Mouse (Mus musculus): ENCODE data around the gene Sh2d1b1. TPM values are rescaled to one million over a fixed set of nuclear protein-coding genes. Genes with fewer than 3 reads are reported as not detected.

Sh2d1b1 gene
- polyA plus RNA-seq, 1 experiment from 2014 or later, result not detected

- no peak for ATAC-seq
- no peak overlapping the region for H3K9ac ChIP-seq
- H3K9me3 ChIP-seq (replicated peaks), result no peaks in the 10 kb centered on the region
- H3K4me2 ChIP-seq, result no peak overlapping the region
- H3K4me1 ChIP-seq, result no peaks in the 10 kb centered on the region
- no peaks in the 10 kb centered on the region for H3K36me3 ChIP-seq (ENCODE audit: poor library complexity, severe bottlenecking)
- H3K4me3 ChIP-seq, result no peak overlapping the region
- no peak overlapping the region for H3K27ac ChIP-seq
- H3K27me3 ChIP-seq, result no peaks in the 10 kb centered on the region
- WGBS, result 62% methylated on average over 15 of the region's 15 CpGs
Observed at GRCm38 (mm10) chr1:170294786-170295570, 17.9 kb downstream of the Sh2d1b1 start.

- Histone ChIP-seq H3K27me3 (no peaks in the 10 kb centered on the region), H3K9me3 (replicated peaks) (no peaks in the 10 kb centered on the region), H3K4me2 (no peak overlapping the region), H3K27ac (no peak overlapping the region), H3K36me3 (ENCODE audit: poor library complexity, severe bottlenecking) (0 out of 2 replicates have a peak, but pooled peaks cover 9% of the 10 kb centered on the region), H3K9ac (no peak overlapping the region), H3K4me3 (no peak overlapping the region), H3K4me1 (no peaks in the 10 kb centered on the region)
- 87% methylated on average over 4 of the region's 4 CpGs for WGBS
- no peak for ATAC-seq
Observed at GRCm38 (mm10) chr1:170299496-170299895, 22.4 kb downstream of the Sh2d1b1 start.

- H3K4me3 ChIP-seq, result no peak overlapping the region
- H3K4me2 ChIP-seq, result no peak overlapping the region
- 0 out of 2 replicates have a peak, but pooled peaks cover 13% of the 10 kb centered on the region for H3K36me3 ChIP-seq (ENCODE audit: poor library complexity, severe bottlenecking)
- no peaks in the 10 kb centered on the region for H3K4me1 ChIP-seq
- H3K9ac ChIP-seq, result no peak overlapping the region
- H3K9me3 ChIP-seq (replicated peaks), result no peaks in the 10 kb centered on the region
- H3K27ac ChIP-seq, result no peak overlapping the region
- ATAC-seq, result no peak
- no peaks in the 10 kb centered on the region for H3K27me3 ChIP-seq
- 88% methylated on average over 9 of the region's 9 CpGs for WGBS
Observed at GRCm38 (mm10) chr1:170301686-170302085, 24.6 kb downstream of the Sh2d1b1 start.

- no peak overlapping the region for H3K4me2 ChIP-seq
- H3K27me3 ChIP-seq, result no peaks in the 10 kb centered on the region
- H3K9ac ChIP-seq, result no peak overlapping the region
- ATAC-seq, result no peak
- H3K4me1 ChIP-seq, result no peaks in the 10 kb centered on the region
- WGBS, result 86% methylated on average over 6 of the region's 6 CpGs
- H3K36me3 ChIP-seq (ENCODE audit: poor library complexity, severe bottlenecking), result 0 out of 2 replicates have a peak, but pooled peaks cover 13% of the 10 kb centered on the region
- H3K9me3 ChIP-seq (replicated peaks), result no peaks in the 10 kb centered on the region
- no peak overlapping the region for H3K27ac ChIP-seq
- no peak overlapping the region for H3K4me3 ChIP-seq
Observed at GRCm38 (mm10) chr1:170302456-170302855, 25.3 kb downstream of the Sh2d1b1 start.

- H3K9me3 ChIP-seq (replicated peaks), result no peaks in the 10 kb centered on the region
- H3K4me2 ChIP-seq, result no peak overlapping the region
- H3K4me3 ChIP-seq, result no peak overlapping the region
- no peaks in the 10 kb centered on the region for H3K27me3 ChIP-seq
- H3K27ac ChIP-seq, result no peak overlapping the region
- WGBS, result 84% methylated on average over 6 of the region's 6 CpGs
- no peak overlapping the region for H3K9ac ChIP-seq
- H3K4me1 ChIP-seq, result no peaks in the 10 kb centered on the region
- H3K36me3 ChIP-seq (ENCODE audit: poor library complexity, severe bottlenecking), result 0 out of 2 replicates have a peak, but pooled peaks cover 13% of the 10 kb centered on the region
- no peak for ATAC-seq
Observed at GRCm38 (mm10) chr1:170303103-170303502, 26.0 kb downstream of the Sh2d1b1 start.

GRCm38 (mm10) chr1:170305002-170305401 is 27.9 kb downstream of the Sh2d1b1 start:
- no peaks in the 10 kb centered on the region for H3K4me1 ChIP-seq

GRCm38 (mm10) chr1:170306232-170306631 is 29.1 kb downstream of the Sh2d1b1 start, which contains the start of gene Gm7694:
Gene Gm7694 (minus strand): TSS chr1:170306332.
- no peak for ATAC-seq
- H3K4me2 ChIP-seq, result no peak within 1 kb of the TSS
- no peaks in the 10 kb centered on the region for H3K9me3 ChIP-seq (replicated peaks)
- H3K27me3 ChIP-seq, result no peaks in the 10 kb centered on the region
- no peak within 1 kb of the TSS for H3K9ac ChIP-seq
- no peak within 1 kb of the TSS for H3K27ac ChIP-seq
- H3K4me1 ChIP-seq, result no peaks in the 10 kb centered on the region
- no peak within 1 kb of the TSS for H3K4me3 ChIP-seq
- whole genome bisulfite sequencing, result 96% methylated on average over 4 of the region's 4 CpGs
- 0 out of 2 replicates have a peak, but pooled peaks cover 5% of the 10 kb centered on the region for H3K36me3 ChIP-seq (ENCODE audit: poor library complexity, severe bottlenecking)

More at GRCm38 (mm10) chr1:170305002-170305401, 27.9 kb downstream of the Sh2d1b1 start:
- ATAC-seq, result no peak
- Histone ChIP-seq H3K9me3 (replicated peaks) (no peaks in the 10 kb centered on the region), H3K9ac (no peak overlapping the region), H3K27me3 (no peaks in the 10 kb centered on the region), H3K36me3 (ENCODE audit: poor library complexity, severe bottlenecking) (0 out of 2 replicates have a peak, but pooled peaks cover 13% of the 10 kb centered on the region), H3K4me2 (no peak overlapping the region), H3K27ac (no peak overlapping the region), H3K4me3 (no peak overlapping the region)
- WGBS, result 93% methylated on average over 10 of the region's 10 CpGs

- ATAC-seq, result no peak
- no peak within 1 kb of the TSS for H3K4me3 ChIP-seq
- no peaks in the 10 kb centered on the region for H3K4me1 ChIP-seq
- H3K9ac ChIP-seq, result no peak within 1 kb of the TSS
- WGBS, result 95% methylated on average over 4 of the region's 4 CpGs
- H3K27ac ChIP-seq, result no peak within 1 kb of the TSS
- H3K4me2 ChIP-seq, result no peak within 1 kb of the TSS
- no peaks in the 10 kb centered on the region for H3K9me3 ChIP-seq (replicated peaks)
- H3K36me3 ChIP-seq (ENCODE audit: poor library complexity, severe bottlenecking), result 0 out of 2 replicates have a peak, but pooled peaks cover 4% of the 10 kb centered on the region
- no peaks in the 10 kb centered on the region for H3K27me3 ChIP-seq
Observed at GRCm38 (mm10) chr1:170308503-170308902, 31.4 kb downstream of the Sh2d1b1 start, which contains the start of gene Spata46. Gene Spata46 (plus strand): TSS chr1:170308803.

GRCm38 (mm10) chr1:170311431-170311830 is 34.3 kb downstream of the Sh2d1b1 start:
- H3K4me3 ChIP-seq, result no peak overlapping the region
- 87% methylated on average over 6 of the region's 6 CpGs for WGBS
- no peaks in the 10 kb centered on the region for H3K9me3 ChIP-seq (replicated peaks)
- no peaks in the 10 kb centered on the region for H3K27me3 ChIP-seq
- H3K9ac ChIP-seq, result no peak overlapping the region
- H3K36me3 ChIP-seq (ENCODE audit: poor library complexity, severe bottlenecking), result no peaks in the 10 kb centered on the region
- H3K4me1 ChIP-seq, result no peaks in the 10 kb centered on the region
- H3K4me2 ChIP-seq, result no peak overlapping the region
- no peak overlapping the region for H3K27ac ChIP-seq
- no peak for ATAC-seq

- 84% methylated on average over 2 of the region's 2 CpGs for WGBS
- Histone ChIP-seq H3K9me3 (replicated peaks) (no peaks in the 10 kb centered on the region), H3K27ac (no peak overlapping the region), H3K36me3 (ENCODE audit: poor library complexity, severe bottlenecking) (peaks cover 37% of the 10 kb centered on the region), H3K4me2 (no peak overlapping the region), H3K4me1 (no peaks in the 10 kb centered on the region), H3K9ac (no peak overlapping the region), H3K27me3 (no peaks in the 10 kb centered on the region), H3K4me3 (no peak overlapping the region)
- ATAC-seq, result no peak
Observed at GRCm38 (mm10) chr1:170322046-170322445, 44.9 kb downstream of the Sh2d1b1 start.

GRCm38 (mm10) chr1:170323001-170323400 is 45.9 kb downstream of the Sh2d1b1 start:
- no peak overlapping the region for H3K4me3 ChIP-seq
- H3K4me1 ChIP-seq, result no peaks in the 10 kb centered on the region
- no peak for ATAC-seq
- WGBS, result 91% methylated on average over 10 of the region's 10 CpGs
- no peak overlapping the region for H3K9ac ChIP-seq
- no peak overlapping the region for H3K4me2 ChIP-seq
- H3K27me3 ChIP-seq, result no peaks in the 10 kb centered on the region
- no peaks in the 10 kb centered on the region for H3K9me3 ChIP-seq (replicated peaks)
- H3K36me3 ChIP-seq (ENCODE audit: poor library complexity, severe bottlenecking), result peaks cover 34% of the 10 kb centered on the region
- no peak overlapping the region for H3K27ac ChIP-seq

GRCm38 (mm10) chr1:170324312-170324711 is 47.2 kb downstream of the Sh2d1b1 start:
- no peak overlapping the region for H3K4me2 ChIP-seq
- H3K27ac ChIP-seq, result no peak overlapping the region
- H3K27me3 ChIP-seq, result no peaks in the 10 kb centered on the region
- no peaks in the 10 kb centered on the region for H3K4me1 ChIP-seq
- 93% methylated on average over 1 of the region's 1 CpGs for WGBS
- peaks cover 29% of the 10 kb centered on the region for H3K36me3 ChIP-seq (ENCODE audit: poor library complexity, severe bottlenecking)
- H3K4me3 ChIP-seq, result no peak overlapping the region
- H3K9me3 ChIP-seq (replicated peaks), result no peaks in the 10 kb centered on the region
- ATAC-seq, result no peak
- no peak overlapping the region for H3K9ac ChIP-seq
